Mouse (Mus musculus) erythroid progenitor cell, adult 5-6 weeks (primary cell): ENCODE measurements around the gene Tmem50b. TPM values are rescaled to one million over a fixed set of nuclear protein-coding genes. Genes with fewer than 3 reads are reported as not detected.

Experiments used
- total RNA-seq, 2 experiments: library from RNA; stranded (forward) in 1 of 2; stranded (reverse) in 1 of 2; fragments of 150-400 nt in 1 of 2; fragments of 186-747, 209-891 nt in 1 of 2; gene quantifications; 2 replicates each; pipeline versions ENCODE4 v1.2.3 to v1.2.4; 2015 to 2017; ENCODE audit warnings: low replicate concordance in 2 of 2

The Tmem50b gene
- total RNA-seq, 2 experiments from 2014 or later = 10.7 to 22.2 TPM

Other genes with a start within 250 kb of the Tmem50b start
- 94.3 and 165 TPM in 2 replicates for gene Ifnar2, start 225.0 kb downstream of the Tmem50b start, total RNA-seq (2015; ENCODE audit: low replicate concordance)
- 71.6 and 141 TPM in 2 replicates for gene Ifnar2, start 225.0 kb downstream of the Tmem50b start, total RNA-seq (2017; ENCODE audit: low replicate concordance)
- gene Gm21970, start 206.1 kb downstream of the Tmem50b start, total RNA-seq (2015; ENCODE audit: low replicate concordance) = 4.7 and 12.6 TPM in 2 replicates
- gene Gm21970, start 206.1 kb downstream of the Tmem50b start, total RNA-seq (2017; ENCODE audit: low replicate concordance) = not detected in 2 replicates
- gene Il10rb, start 191.6 kb downstream of the Tmem50b start, total RNA-seq (2015; ENCODE audit: low replicate concordance) = 21.8 and 37.8 TPM in 2 replicates
- 20.5 and 33.1 TPM in 2 replicates for gene Il10rb, start 191.6 kb downstream of the Tmem50b start, total RNA-seq (2017; ENCODE audit: low replicate concordance)
- gene Ifnar1, start 112.6 kb downstream of the Tmem50b start, total RNA-seq (2015; ENCODE audit: low replicate concordance) = 31.9 and 32.1 TPM in 2 replicates
- gene Ifnar1, start 112.6 kb downstream of the Tmem50b start, total RNA-seq (2017; ENCODE audit: low replicate concordance) = 38.1 and 46.3 TPM in 2 replicates
- 5.4 and 6.1 TPM in 2 replicates for gene Ifngr2, start 50.7 kb downstream of the Tmem50b start, total RNA-seq (2015; ENCODE audit: low replicate concordance)
- gene Ifngr2, start 50.7 kb downstream of the Tmem50b start, total RNA-seq (2017; ENCODE audit: low replicate concordance) = 2.3 and 5.8 TPM in 2 replicates
- gene Dnajc28, start 21.2 kb upstream of the Tmem50b start, total RNA-seq (2015; ENCODE audit: low replicate concordance) = 1.3 and 2.2 TPM in 2 replicates
- 3.1 and 3.5 TPM in 2 replicates for gene Dnajc28, start 21.2 kb upstream of the Tmem50b start, total RNA-seq (2017; ENCODE audit: low replicate concordance)
- 47.9 and 60.8 TPM in 2 replicates for gene Gart, start 49.2 kb upstream of the Tmem50b start, total RNA-seq (2015; ENCODE audit: low replicate concordance)
- gene Gart, start 49.2 kb upstream of the Tmem50b start, total RNA-seq (2017; ENCODE audit: low replicate concordance) = 48.5 and 63.1 TPM in 2 replicates
- gene Son, start 49.7 kb upstream of the Tmem50b start, total RNA-seq (2015; ENCODE audit: low replicate concordance) = 365 and 449 TPM in 2 replicates
- gene Son, start 49.7 kb upstream of the Tmem50b start, total RNA-seq (2017; ENCODE audit: low replicate concordance) = 237 and 325 TPM in 2 replicates
- gene Donson, start 91.0 kb upstream of the Tmem50b start, total RNA-seq (2015; ENCODE audit: low replicate concordance) = 97.3 and 123 TPM in 2 replicates
- gene Donson, start 91.0 kb upstream of the Tmem50b start, total RNA-seq (2017; ENCODE audit: low replicate concordance) = 212 and 232 TPM in 2 replicates
- 49.7 and 69.6 TPM in 2 replicates for gene Cryzl1, start 131.2 kb upstream of the Tmem50b start, total RNA-seq (2015; ENCODE audit: low replicate concordance)
- gene Cryzl1, start 131.2 kb upstream of the Tmem50b start, total RNA-seq (2017; ENCODE audit: low replicate concordance) = 79.6 and 125 TPM in 2 replicates
- gene Itsn1, start 131.5 kb upstream of the Tmem50b start, total RNA-seq (2015; ENCODE audit: low replicate concordance) = 133 and 192 TPM in 2 replicates
- 435 and 485 TPM in 2 replicates for gene Itsn1, start 131.5 kb upstream of the Tmem50b start, total RNA-seq (2017; ENCODE audit: low replicate concordance)